Mouse (Mus musculus): ENCODE data around the gene Gtpbp3.

GRCm38 (mm10) chr8:71483932-71484331 is 4.0 kb upstream of the Gtpbp3 start:
- TF ChIP-seq POLR2A (IDR thresholded peaks at IDR 0.05; ENCODE audit: control insufficient read depth, extremely low read depth, insufficient read depth, low read length, poor library complexity): no peak
- no peak for TF ChIP-seq CTCF (IDR thresholded peaks at IDR 0.05; ENCODE audit: borderline replicate concordance, control insufficient read depth, extremely low read depth, insufficient read depth, low read length, poor library complexity)
